Mouse (Mus musculus): Measurements from ENCODE around the gene Ripk1. TPM values are rescaled to one million over a fixed set of nuclear protein-coding genes. Genes with fewer than 3 reads are reported as not detected.
A peak's percentile ranks its signal among the peaks of the same experiment; 100 is the strongest.

Gene Ripk1
- polyA plus RNA-seq, 1 experiment from 2014 or later = 19.4 TPM

DNA sequence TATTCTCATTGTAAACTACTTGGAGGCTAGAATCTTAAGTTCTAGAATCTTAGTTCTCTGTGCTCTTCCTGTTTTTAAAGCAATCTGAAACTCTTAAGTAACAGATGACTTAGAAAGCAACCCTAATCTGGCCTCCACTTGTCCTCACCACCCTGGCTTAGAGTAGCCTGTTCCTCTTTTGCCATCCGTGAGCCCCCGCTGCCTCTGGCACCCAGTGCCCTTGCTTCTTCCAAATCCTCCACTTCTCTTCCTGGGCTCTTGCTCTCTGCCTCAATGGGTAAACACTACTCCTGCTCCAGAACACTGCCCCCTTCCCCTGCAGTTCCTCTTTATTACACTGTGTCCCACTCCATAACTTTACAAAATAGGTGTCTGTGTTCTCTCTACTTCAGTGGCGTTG lies 49.5 kb downstream of the Ripk1 start:
- H3K9ac ChIP-seq (replicated peaks; ENCODE audit: low read length) = no peak overlapping the region
- peaks cover 14% of the 10 kb centered on the region for H3K36me3 ChIP-seq (ENCODE audit: insufficient read depth, low read length)
- no peaks in the 10 kb centered on the region for H3K9me3 ChIP-seq (ENCODE audit: low read length)
- no peaks in the 10 kb centered on the region for H3K27me3 ChIP-seq (ENCODE audit: insufficient read depth, low read length)
- peaks cover 11% of the 10 kb centered on the region for H3K4me1 ChIP-seq (ENCODE audit: insufficient read depth, low read length)
- ATAC-seq (ENCODE audit: low FRiP score, low TSS enrichment) = no peak
- H3K4me2 ChIP-seq (replicated peaks; ENCODE audit: low read depth, low read length) = no peak overlapping the region
- 98% methylated on average over 3 of the region's 3 CpGs for WGBS
- no peak overlapping the region for H3K27ac ChIP-seq (ENCODE audit: low read length)
- H3K4me3 ChIP-seq (ENCODE audit: low read length) = no peak overlapping the region

DNA sequence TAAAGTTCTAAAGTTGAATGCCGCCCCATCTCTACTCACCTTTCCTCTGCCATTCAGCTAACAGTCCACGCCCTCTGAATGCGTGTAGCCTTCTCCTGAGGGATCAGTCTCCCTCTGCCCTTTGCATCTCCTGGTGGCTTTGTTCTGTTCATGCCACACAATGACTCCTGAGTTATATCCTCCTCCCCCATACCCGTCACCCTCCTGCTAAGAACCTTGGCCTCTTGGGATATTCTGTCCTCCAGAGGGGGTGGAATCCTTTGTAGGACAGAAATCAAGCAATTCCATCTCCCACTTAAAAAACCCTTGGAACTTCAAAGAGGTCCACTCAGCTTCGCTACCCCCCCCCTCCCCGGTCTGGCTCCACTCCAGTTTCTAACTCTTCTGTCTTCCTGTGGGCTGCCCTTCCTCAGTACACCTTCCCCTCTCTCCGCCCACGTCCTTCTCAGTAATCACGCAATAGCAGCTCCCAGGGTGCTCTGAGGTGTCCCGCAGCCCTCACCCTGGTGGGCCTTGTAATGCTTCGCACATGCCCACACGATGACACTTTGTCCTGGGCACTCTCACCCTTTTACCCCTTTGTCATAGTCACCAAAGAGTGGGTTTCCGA lies 51.6 kb downstream of the Ripk1 start:
- Histone ChIP-seq H3K27me3 (ENCODE audit: insufficient read depth, low read length) (no peaks in the 10 kb centered on the region), H3K36me3 (ENCODE audit: insufficient read depth, low read length) (peaks cover 10% of the 10 kb centered on the region), H3K4me2 (replicated peaks; ENCODE audit: low read depth, low read length) (no peak overlapping the region), H3K9me3 (ENCODE audit: low read length) (no peaks in the 10 kb centered on the region), H3K4me1 (ENCODE audit: insufficient read depth, low read length) (peaks cover 11% of the 10 kb centered on the region), H3K9ac (replicated peaks; ENCODE audit: low read length) (no peak overlapping the region), H3K4me3 (ENCODE audit: low read length) (no peak overlapping the region), H3K27ac (ENCODE audit: low read length) (peak overlapping the region; percentile 25; the same call in 1 of the 2 replicates)
- peak; percentile 39; the same call in 1 of the 2 replicates for ATAC-seq (ENCODE audit: low FRiP score, low TSS enrichment)
- WGBS = 69% methylated on average over 13 of the region's 13 CpGs

DNA sequence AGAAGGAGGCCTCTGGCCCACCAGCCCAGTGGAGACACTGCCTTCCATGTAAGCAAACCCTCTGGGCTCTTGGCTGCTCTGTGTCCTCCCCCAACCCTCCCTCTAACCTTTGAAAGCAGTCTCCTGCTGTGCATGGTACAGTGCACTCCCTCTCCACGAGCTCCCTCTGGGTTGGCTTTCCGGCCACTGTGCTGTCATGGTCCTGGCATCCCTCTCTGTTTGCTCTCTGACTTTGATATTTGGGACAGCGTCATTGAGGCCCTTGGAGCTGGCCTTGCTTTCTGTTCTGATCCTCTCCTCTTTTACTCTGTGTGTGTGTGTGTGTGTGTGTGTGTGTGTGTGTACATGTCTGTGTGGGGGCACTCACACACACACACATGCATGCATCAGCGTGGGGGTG lies 52.2 kb downstream of the Ripk1 start:
- Histone ChIP-seq H3K27ac (ENCODE audit: low read length) (peak overlapping the region; percentile 25; the same call in 1 of the 2 replicates), H3K4me3 (ENCODE audit: low read length) (no peak overlapping the region), H3K4me1 (ENCODE audit: insufficient read depth, low read length) (peaks cover 11% of the 10 kb centered on the region), H3K36me3 (ENCODE audit: insufficient read depth, low read length) (peaks cover 10% of the 10 kb centered on the region), H3K4me2 (replicated peaks; ENCODE audit: low read depth, low read length) (no peak overlapping the region), H3K9me3 (ENCODE audit: low read length) (no peaks in the 10 kb centered on the region), H3K27me3 (ENCODE audit: insufficient read depth, low read length) (no peaks in the 10 kb centered on the region), H3K9ac (replicated peaks; ENCODE audit: low read length) (no peak overlapping the region)
- 61% methylated on average over 4 of the region's 4 CpGs for WGBS
- ATAC-seq (ENCODE audit: low FRiP score, low TSS enrichment) = peak; percentile 88

DNA sequence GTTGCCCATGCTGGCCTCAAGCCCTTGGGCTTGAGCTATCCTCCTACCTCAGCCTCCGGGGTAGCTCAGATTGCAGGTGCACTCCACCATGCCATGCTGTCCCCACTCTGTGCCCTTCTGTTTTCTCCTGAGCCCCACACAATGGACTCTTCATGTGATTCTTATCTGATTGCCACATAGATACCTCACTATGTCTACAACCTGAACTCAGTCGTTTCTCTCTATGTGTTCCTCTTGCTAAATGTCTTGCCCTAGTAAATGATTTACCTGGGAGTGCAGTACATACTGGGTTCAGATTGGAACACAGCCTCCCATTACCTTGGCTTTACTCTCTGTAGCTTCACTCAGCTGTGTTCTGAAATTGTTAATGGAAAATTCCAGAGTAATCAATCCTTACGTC lies 52.8 kb downstream of the Ripk1 start:
- H3K4me1 ChIP-seq (ENCODE audit: insufficient read depth, low read length) = peaks cover 11% of the 10 kb centered on the region
- peak; percentile 55 for ATAC-seq (ENCODE audit: low FRiP score, low TSS enrichment)
- no peaks in the 10 kb centered on the region for H3K27me3 ChIP-seq (ENCODE audit: insufficient read depth, low read length)
- H3K9ac ChIP-seq (replicated peaks; ENCODE audit: low read length) = no peak overlapping the region
- WGBS = 77% methylated on average over 3 of the region's 3 CpGs
- no peak overlapping the region for H3K4me2 ChIP-seq (replicated peaks; ENCODE audit: low read depth, low read length)
- peaks cover 10% of the 10 kb centered on the region for H3K36me3 ChIP-seq (ENCODE audit: insufficient read depth, low read length)
- H3K27ac ChIP-seq (ENCODE audit: low read length) = peak overlapping the region; percentile 26; the same call in 1 of the 2 replicates
- H3K9me3 ChIP-seq (ENCODE audit: low read length) = no peaks in the 10 kb centered on the region
- no peak overlapping the region for H3K4me3 ChIP-seq (ENCODE audit: low read length)

DNA sequence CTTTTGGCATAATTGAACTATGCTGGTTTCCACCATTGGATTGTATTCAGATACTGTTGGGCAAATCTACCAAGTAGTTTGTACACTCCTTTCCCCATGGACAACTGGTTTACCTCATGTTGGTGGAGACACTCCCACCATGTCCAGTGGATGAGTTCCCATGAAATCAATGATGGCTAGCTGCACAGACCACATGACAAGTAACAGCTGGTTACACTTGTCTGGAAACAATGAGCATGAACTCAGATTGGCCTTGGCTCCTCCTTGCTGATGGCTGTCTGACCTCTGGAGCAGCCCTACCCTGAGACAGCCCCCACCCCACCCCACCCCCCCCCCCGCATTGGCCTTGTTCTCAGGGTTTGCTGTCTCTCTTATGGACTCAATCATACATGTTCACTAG lies 55.1 kb downstream of the Ripk1 start:
- no peak overlapping the region for H3K4me3 ChIP-seq (ENCODE audit: low read length)
- no peak for ATAC-seq (ENCODE audit: low FRiP score, low TSS enrichment)
- 92% methylated on average over 1 of the region's 1 CpGs for WGBS

DNA sequence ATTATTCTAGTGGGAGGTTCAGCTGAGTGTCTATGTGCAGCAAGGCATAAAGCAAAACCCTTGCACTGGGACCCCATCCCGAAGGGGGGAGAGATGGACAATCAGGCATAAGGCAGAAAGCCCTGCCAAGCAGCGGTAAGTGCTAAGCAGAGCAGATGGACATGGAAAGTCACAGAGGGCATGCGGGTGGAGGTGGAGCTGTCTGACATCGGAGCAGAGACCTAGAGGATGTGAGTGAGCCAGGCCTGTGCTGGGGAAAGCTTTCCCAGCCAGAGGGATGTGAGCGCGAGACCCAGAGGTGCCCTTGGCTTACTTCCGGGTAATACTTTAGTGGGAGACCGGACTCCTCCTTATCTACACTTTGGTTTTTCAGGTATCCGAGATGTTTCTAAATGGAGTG lies 57.9 kb downstream of the Ripk1 start:
- no peak for ATAC-seq (ENCODE audit: low FRiP score, low TSS enrichment)
- Histone ChIP-seq H3K27me3 (ENCODE audit: insufficient read depth, low read length) (no peaks in the 10 kb centered on the region), H3K4me2 (replicated peaks; ENCODE audit: low read depth, low read length) (no peak overlapping the region), H3K4me3 (ENCODE audit: low read length) (no peak overlapping the region), H3K36me3 (ENCODE audit: insufficient read depth, low read length) (peaks cover 12% of the 10 kb centered on the region), H3K27ac (ENCODE audit: low read length) (no peak overlapping the region), H3K9me3 (ENCODE audit: low read length) (peaks cover 2% of the 10 kb centered on the region; the same call in 1 of the 2 replicates), H3K4me1 (ENCODE audit: insufficient read depth, low read length) (no peaks in the 10 kb centered on the region), H3K9ac (replicated peaks; ENCODE audit: low read length) (no peak overlapping the region)
- WGBS = 89% methylated on average over 9 of the region's 9 CpGs

More for the DNA sequence above, 55.1 kb downstream of the Ripk1 start:
- Histone ChIP-seq H3K9ac (replicated peaks; ENCODE audit: low read length) (no peak overlapping the region), H3K4me2 (replicated peaks; ENCODE audit: low read depth, low read length) (no peak overlapping the region), H3K27ac (ENCODE audit: low read length) (no peak overlapping the region), H3K36me3 (ENCODE audit: insufficient read depth, low read length) (peaks cover 10% of the 10 kb centered on the region), H3K9me3 (ENCODE audit: low read length) (no peaks in the 10 kb centered on the region), H3K4me1 (ENCODE audit: insufficient read depth, low read length) (peaks cover 11% of the 10 kb centered on the region), H3K27me3 (ENCODE audit: insufficient read depth, low read length) (no peaks in the 10 kb centered on the region)

DNA sequence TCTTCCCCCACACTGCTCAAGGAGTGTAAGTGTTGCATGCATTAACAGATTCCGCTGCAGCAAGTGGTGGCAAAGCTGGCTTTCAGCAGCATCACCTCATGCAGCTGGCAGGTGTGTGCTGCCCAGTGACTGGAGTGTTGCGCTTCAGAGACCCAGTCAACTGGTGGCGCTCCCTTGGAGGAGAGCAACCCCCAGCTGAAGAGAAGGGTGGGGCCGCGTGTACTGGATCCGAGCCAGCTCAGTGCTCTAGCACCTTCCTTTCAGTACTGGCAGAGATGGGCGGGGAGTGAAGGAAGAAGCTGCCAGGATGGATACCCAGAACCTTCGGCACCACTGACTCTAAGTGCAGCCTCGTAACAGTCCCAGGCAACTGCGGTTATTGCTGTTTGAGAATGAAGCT lies 60.3 kb downstream of the Ripk1 start:
- 84% methylated on average over 10 of the region's 10 CpGs for WGBS

DNA sequence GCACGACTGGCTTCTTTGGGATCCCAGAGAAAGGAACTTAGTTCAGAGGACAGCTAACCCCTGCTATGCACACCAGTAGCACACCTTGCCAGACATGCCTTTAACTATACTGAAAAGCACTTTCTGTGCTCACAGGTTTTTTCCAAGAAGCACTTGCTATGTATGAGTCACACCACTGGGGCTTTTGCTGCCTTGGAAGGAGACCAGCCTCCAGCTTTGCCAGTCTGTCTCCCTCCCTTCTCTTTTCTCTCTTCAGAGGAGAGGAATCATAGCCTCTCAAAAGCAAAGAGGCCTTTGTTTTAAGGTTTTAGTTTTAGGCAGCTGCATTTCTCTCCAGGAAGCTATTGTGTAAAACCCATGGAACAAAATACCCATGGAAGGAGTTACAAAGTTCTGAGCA lies 64.2 kb downstream of the Ripk1 start:
- H3K27me3 ChIP-seq (ENCODE audit: insufficient read depth, low read length) = no peaks in the 10 kb centered on the region
- H3K9ac ChIP-seq (replicated peaks; ENCODE audit: low read length) = no peak overlapping the region
- H3K36me3 ChIP-seq (ENCODE audit: insufficient read depth, low read length) = peaks cover 7% of the 10 kb centered on the region; the same call in 1 of the 2 replicates
- peaks cover 3% of the 10 kb centered on the region; the same call in 1 of the 2 replicates for H3K9me3 ChIP-seq (ENCODE audit: low read length)
- 52% methylated on average over 1 of the region's 1 CpGs for WGBS
- H3K4me2 ChIP-seq (replicated peaks; ENCODE audit: low read depth, low read length) = no peak overlapping the region
- no peak overlapping the region for H3K4me3 ChIP-seq (ENCODE audit: low read length)
- H3K27ac ChIP-seq (ENCODE audit: low read length) = no peak overlapping the region
- no peak for ATAC-seq (ENCODE audit: low FRiP score, low TSS enrichment)
- H3K4me1 ChIP-seq (ENCODE audit: insufficient read depth, low read length) = no peaks in the 10 kb centered on the region

More for the DNA sequence above, 60.3 kb downstream of the Ripk1 start:
- H3K4me1 ChIP-seq (ENCODE audit: insufficient read depth, low read length) = no peaks in the 10 kb centered on the region
- peaks cover 3% of the 10 kb centered on the region; the same call in 1 of the 2 replicates for H3K9me3 ChIP-seq (ENCODE audit: low read length)
- H3K4me3 ChIP-seq (ENCODE audit: low read length) = no peak overlapping the region
- no peak overlapping the region for H3K9ac ChIP-seq (replicated peaks; ENCODE audit: low read length)
- H3K27me3 ChIP-seq (ENCODE audit: insufficient read depth, low read length) = no peaks in the 10 kb centered on the region
- no peak overlapping the region for H3K4me2 ChIP-seq (replicated peaks; ENCODE audit: low read depth, low read length)
- ATAC-seq (ENCODE audit: low FRiP score, low TSS enrichment) = no peak
- peaks cover 6% of the 10 kb centered on the region; the same call in 1 of the 2 replicates for H3K36me3 ChIP-seq (ENCODE audit: insufficient read depth, low read length)
- H3K27ac ChIP-seq (ENCODE audit: low read length) = no peak overlapping the region

DNA sequence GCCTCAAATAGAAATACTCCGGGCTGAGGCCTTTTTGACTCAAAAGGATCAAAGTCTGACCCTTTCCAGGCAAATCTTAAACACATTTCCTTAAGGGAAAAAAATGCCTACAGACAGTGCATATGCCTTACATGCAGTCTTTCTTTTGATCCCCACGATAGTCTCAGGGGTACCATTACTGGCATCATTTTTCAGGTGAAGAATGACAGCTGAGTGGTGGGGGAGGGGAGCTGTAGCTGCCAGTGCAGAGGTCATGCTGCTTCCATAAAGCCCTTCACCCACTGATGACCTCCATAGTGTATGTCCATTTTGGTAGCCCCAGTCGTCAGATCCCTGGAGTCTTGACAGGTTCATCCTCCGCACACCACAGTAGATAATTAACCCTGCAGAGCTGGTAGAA lies 68.1 kb downstream of the Ripk1 start:
- Histone ChIP-seq H3K9me3 (ENCODE audit: low read length) (no peaks in the 10 kb centered on the region), H3K36me3 (ENCODE audit: insufficient read depth, low read length) (peaks cover 11% of the 10 kb centered on the region; the same call in 1 of the 2 replicates), H3K27ac (ENCODE audit: low read length) (no peak overlapping the region), H3K4me3 (ENCODE audit: low read length) (no peak overlapping the region), H3K4me1 (ENCODE audit: insufficient read depth, low read length) (no peaks in the 10 kb centered on the region), H3K27me3 (ENCODE audit: insufficient read depth, low read length) (no peaks in the 10 kb centered on the region), H3K9ac (replicated peaks; ENCODE audit: low read length) (no peak overlapping the region), H3K4me2 (replicated peaks; ENCODE audit: low read depth, low read length) (no peak overlapping the region)
- ATAC-seq (ENCODE audit: low FRiP score, low TSS enrichment) = no peak
- 50% methylated on average over 4 of the region's 4 CpGs for WGBS

DNA sequence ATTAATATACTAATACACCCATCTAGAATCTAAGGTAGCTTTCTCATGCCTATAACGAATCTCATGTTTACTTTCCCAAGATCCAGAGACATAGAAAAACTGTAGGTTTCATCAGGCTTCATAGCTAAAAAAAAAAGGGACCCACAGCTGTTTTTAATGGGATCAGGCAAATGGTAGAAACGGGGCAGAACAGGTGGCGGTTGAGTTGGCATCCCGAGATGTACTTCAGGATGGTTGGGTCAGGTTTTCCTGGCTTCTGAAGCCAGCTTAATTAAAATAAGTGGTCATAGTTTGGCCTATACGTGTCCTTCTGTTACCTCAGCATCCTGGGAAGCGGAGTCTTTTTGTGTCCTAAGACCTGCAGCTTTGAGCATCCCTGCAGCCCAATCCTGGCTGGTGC lies 69.7 kb downstream of the Ripk1 start:
- Histone ChIP-seq H3K27ac (ENCODE audit: low read length) (no peak overlapping the region), H3K36me3 (ENCODE audit: insufficient read depth, low read length) (peaks cover 11% of the 10 kb centered on the region; the same call in 1 of the 2 replicates), H3K27me3 (ENCODE audit: insufficient read depth, low read length) (no peaks in the 10 kb centered on the region), H3K4me1 (ENCODE audit: insufficient read depth, low read length) (peaks cover 4% of the 10 kb centered on the region; the same call in 1 of the 2 replicates), H3K9me3 (ENCODE audit: low read length) (no peaks in the 10 kb centered on the region), H3K4me3 (ENCODE audit: low read length) (no peak overlapping the region), H3K4me2 (replicated peaks; ENCODE audit: low read depth, low read length) (no peak overlapping the region), H3K9ac (replicated peaks; ENCODE audit: low read length) (no peak overlapping the region)
- no peak for ATAC-seq (ENCODE audit: low FRiP score, low TSS enrichment)
- 87% methylated on average over 6 of the region's 6 CpGs for WGBS

Data from kidney, embryonic 16.5 days (tissue).